Mouse (Mus musculus) midbrain, embryonic 10.5 days (tissue): ENCODE measurements around the gene Lrrk2. TPM values are rescaled to one million over a fixed set of nuclear protein-coding genes. Genes with fewer than 3 reads are reported as not detected.

Source experiments
- DNase-seq: peaks from one replicate; pipeline ENCODE4 v3.0.0-alpha.2; 2017; ENCODE audit warnings: low spot score
- H3K27ac ChIP-seq: fragments of 300-500 bp; sonication (generic); replicated peaks from 2 replicates; pipeline ENCODE4 v1.5.1; 2016; ENCODE audit warnings: mild to moderate bottlenecking
- H3K27me3 ChIP-seq: fragments of 300-500 bp; sonication (generic); 2 replicates; pipeline ENCODE4 v1.6.1; 2016; ENCODE audit warnings: low read depth, mild to moderate bottlenecking; ENCODE audit not compliant: poor library complexity, severe bottlenecking
- H3K36me3 ChIP-seq: fragments of 300-500 bp; sonication (generic); 2 replicates; pipeline ENCODE4 v1.6.1; 2016; ENCODE audit warnings: mild to moderate bottlenecking, moderate library complexity
- H3K4me1 ChIP-seq: fragments of 300-500 bp; sonication (generic); 2 replicates; pipeline ENCODE4 v1.6.1; 2016
- H3K4me3 ChIP-seq: fragments of 300-500 bp; sonication (generic); 2 replicates; pipeline ENCODE4 v1.5.1; 2016; ENCODE audit warnings: mild to moderate bottlenecking, moderate library complexity
- H3K9me3 ChIP-seq: fragments of 300-500 bp; sonication (generic); replicated peaks from 2 replicates; pipeline ENCODE4 v1.6.1; 2016; ENCODE audit warnings: mild to moderate bottlenecking
- WGBS: fragments of 180-500 bp; shearing (Covaris S2); methylation state at CpG from one replicate; pipeline ENCODE4 v1.1.7; 2016; 5-methylcytosine and 5-hydroxymethylcytosine counted together
- polyA plus RNA-seq: library from polyadenylated mRNA; unstranded; fragments of >200 nt; fragmentation: Nextera tagmentation; extraction: Ambion mirVana; gene quantifications from 2 replicates; pipeline ENCODE4 v1.2.1, GENCODE M21; 2016

Lrrk2 gene
- 1.8 and 2.1 TPM in 2 replicates for polyA plus RNA-seq

DNA sequence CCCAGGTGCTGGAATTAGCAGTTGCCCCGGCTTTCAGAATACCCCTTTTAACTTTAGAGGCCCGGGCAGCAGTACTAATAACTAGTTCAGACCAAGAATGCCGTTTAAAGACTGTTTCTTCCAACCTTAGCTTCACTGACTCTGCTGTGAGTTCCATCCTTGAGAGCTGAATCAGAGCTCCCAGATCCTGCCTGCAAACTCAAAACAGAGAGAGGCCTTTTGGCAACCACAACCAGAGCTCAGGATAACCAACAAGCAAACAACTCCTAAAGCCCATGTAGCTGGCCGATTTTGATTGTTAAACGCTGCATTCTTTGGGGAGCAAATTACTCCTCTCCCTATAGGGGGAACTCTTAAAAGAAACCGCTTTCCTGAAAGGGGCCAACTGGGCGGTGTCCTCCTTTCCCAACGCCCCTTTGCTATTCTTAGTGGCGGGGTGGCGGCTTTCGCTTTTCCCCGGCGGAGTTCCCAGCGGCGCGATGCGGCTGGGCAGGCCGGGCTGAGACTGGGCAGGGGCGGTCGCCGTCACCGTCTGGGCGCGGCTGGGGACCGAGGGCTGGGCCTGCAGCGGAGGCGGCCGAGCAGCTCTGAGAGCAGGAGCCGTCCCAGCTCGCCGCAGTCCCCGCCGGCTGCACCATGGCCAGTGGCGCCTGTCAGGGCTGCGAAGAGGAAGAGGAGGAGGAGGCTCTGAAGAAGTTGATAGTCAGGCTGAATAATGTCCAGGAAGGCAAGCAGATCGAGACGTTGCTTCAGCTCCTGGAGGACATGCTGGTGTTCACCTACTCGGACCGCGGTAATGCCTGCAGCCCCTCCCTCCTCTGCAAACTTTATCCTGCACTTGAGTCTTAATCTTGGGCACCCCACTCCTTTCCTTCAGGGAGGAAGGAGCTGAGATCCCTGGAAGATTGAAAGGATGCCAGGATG is at the start of gene Lrrk2:
Lrrk2 (plus strand) TSS at position 531 of the 924 bp plus-strand sequence.
- 3% methylated on average over 40 of the region's 40 CpGs for WGBS
- no peaks in the 10 kb centered on the region for H3K9me3 ChIP-seq
- peak within 1 kb of the TSS; percentile 84 for H3K27ac ChIP-seq

DNA sequence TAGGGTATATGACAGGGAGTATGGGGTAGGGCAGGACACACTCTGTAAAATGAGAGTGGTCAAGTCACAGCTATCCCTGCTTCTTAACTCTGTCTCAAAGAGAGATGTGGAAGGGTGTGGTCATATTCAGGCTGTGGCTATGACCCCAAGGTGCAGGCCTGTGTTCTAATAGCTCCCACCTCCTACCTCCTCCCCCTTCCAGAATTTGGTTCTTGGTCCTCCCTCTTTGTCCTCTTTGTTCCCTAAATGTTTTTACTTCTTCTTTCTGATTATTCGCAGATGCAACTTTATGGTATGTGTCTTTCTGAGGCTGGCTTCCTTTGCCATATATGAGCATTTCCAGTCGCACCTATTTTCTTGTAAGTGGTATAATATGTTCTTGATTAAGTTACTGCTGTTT is 48.5 kb upstream of the Lrrk2 start:
- WGBS = 92% methylated on average over 2 of the region's 2 CpGs
- no peaks in the 10 kb centered on the region for H3K4me1 ChIP-seq
- H3K4me3 ChIP-seq = no peak overlapping the region
- no peaks in the 10 kb centered on the region for H3K36me3 ChIP-seq
- no peak overlapping the region for H3K27ac ChIP-seq
- H3K27me3 ChIP-seq = no peaks in the 10 kb centered on the region
- no peak for DNase-seq
- no peaks in the 10 kb centered on the region for H3K9me3 ChIP-seq

More for the DNA sequence above, at the start of gene Lrrk2:
- Histone ChIP-seq H3K27me3 (peaks cover 12% of the 10 kb centered on the region; the same call in 1 of the 2 replicates), H3K4me3 (peak within 1 kb of the TSS; percentile 58), H3K4me1 (peaks cover 17% of the 10 kb centered on the region), H3K36me3 (no peaks in the 10 kb centered on the region)
- peak; percentile 85 for DNase-seq

DNA sequence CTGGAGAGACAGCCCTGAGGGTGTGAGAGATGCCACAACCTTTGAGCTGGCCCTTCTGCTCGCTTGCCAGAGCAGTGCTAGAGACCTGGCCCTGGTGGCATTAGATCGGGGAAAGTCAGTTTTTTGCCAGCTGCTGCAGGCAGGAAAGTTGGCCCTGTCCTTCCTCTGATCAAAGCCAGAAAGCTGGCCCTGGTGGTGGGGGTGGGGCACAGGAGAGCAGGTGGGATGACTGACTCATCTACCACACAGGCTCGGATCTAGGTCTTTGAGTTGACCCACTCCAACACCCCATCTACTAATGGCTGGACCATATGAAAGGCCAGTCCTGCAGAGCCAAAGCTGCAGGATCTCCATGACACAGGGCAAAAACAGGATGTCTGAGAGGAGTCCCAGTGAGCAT is 43.8 kb upstream of the Lrrk2 start:
- 81% methylated on average over 3 of the region's 3 CpGs for WGBS
- no peak for DNase-seq

DNA sequence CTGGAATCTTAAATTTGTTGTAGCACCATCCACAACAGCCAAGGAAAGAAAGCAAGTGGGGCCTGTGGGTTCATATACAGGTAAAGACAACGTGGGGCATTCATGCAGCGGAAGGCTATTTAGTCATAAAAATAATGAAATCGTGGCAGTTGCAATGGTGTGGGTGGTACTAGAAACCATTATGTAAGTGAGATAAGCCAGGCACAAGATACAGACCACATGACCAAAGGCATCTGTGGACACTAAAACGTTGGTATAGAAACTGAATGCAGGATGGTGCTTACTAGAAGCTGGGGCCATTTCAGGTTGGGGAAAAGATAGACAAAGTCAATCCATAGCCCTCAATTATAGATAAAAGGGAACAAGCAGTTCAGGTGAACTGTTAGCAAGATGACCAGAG is 40.5 kb upstream of the Lrrk2 start:
- DNase-seq = no peak
- no peaks in the 10 kb centered on the region for H3K36me3 ChIP-seq
- no peak overlapping the region for H3K4me3 ChIP-seq
- no peaks in the 10 kb centered on the region for H3K9me3 ChIP-seq
- no peak overlapping the region for H3K27ac ChIP-seq
- 87% methylated on average over 4 of the region's 4 CpGs for WGBS
- H3K4me1 ChIP-seq = no peaks in the 10 kb centered on the region
- no peaks in the 10 kb centered on the region for H3K27me3 ChIP-seq

More for the DNA sequence above, 43.8 kb upstream of the Lrrk2 start:
- Histone ChIP-seq H3K4me3 (no peak overlapping the region), H3K4me1 (no peaks in the 10 kb centered on the region), H3K36me3 (no peaks in the 10 kb centered on the region), H3K27ac (no peak overlapping the region), H3K27me3 (no peaks in the 10 kb centered on the region), H3K9me3 (no peaks in the 10 kb centered on the region)

DNA sequence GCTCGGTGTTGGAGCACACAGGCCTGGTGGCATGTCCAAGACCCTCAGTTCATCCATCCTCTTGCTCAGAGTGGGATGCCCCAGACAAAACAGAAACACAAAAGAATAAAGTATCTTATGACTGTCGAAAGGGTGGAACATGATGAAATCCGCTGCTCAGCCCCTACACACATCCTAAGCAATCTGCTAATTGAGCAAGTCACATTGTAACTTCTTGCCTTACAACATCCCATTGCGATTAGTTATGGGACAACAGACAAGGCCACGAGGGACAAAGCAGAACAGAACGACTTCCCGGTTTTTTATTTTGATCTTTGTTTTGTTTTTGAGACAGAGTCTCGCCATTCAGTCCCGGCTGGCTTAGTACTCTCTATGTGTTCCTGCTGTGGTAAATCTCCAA is 39.9 kb upstream of the Lrrk2 start:
- H3K27ac ChIP-seq = no peak overlapping the region
- H3K27me3 ChIP-seq = no peaks in the 10 kb centered on the region
- H3K4me3 ChIP-seq = no peak overlapping the region
- H3K4me1 ChIP-seq = no peaks in the 10 kb centered on the region
- 83% methylated on average over 9 of the region's 9 CpGs for WGBS
- no peak for DNase-seq
- H3K36me3 ChIP-seq = no peaks in the 10 kb centered on the region
- no peaks in the 10 kb centered on the region for H3K9me3 ChIP-seq

DNA sequence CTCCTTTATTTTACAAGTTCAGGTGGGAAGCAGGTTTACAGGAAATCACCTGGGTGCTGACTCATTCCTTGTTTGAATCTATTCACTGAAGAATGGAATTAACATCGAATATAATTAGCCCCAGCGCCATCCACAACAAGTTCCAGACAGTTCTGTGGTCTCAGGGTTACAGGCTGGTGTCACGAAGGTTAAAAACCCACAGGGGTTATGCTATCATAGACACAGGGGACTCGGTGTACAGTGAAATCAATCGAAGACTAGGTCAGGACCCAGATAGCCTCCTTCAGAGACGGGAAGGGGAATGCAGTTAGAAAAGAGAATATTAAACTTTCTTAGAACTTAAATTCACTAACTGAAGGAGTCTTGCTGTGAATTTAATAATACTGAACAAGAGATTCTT is 39.2 kb upstream of the Lrrk2 start:
- Histone ChIP-seq H3K27ac (no peak overlapping the region), H3K36me3 (no peaks in the 10 kb centered on the region), H3K4me3 (no peak overlapping the region), H3K27me3 (no peaks in the 10 kb centered on the region), H3K4me1 (no peaks in the 10 kb centered on the region), H3K9me3 (no peaks in the 10 kb centered on the region)
- no peak for DNase-seq
- 78% methylated on average over 6 of the region's 6 CpGs for WGBS

DNA sequence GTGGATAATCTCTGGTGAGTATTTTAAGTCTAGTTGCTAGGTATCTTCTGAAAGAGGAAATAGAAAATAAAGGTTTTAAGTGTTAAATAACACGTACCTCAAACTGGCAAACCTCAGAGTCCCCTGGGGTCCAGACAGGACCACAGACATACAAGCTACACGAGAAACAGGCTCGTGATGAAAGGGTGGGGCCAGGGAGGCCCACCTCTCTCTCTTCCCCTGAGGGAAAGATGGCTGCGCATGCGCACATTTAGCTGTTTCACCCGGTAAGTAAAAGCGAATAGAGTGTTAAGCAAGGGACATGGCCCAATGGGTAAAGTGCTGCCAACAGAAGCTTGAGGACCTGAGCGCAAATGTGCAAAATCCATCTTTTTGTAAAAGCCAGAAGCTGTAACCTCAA is 38.7 kb upstream of the Lrrk2 start:
- Histone ChIP-seq H3K9me3 (no peaks in the 10 kb centered on the region), H3K4me3 (no peak overlapping the region), H3K27ac (no peak overlapping the region), H3K27me3 (no peaks in the 10 kb centered on the region), H3K36me3 (no peaks in the 10 kb centered on the region), H3K4me1 (no peaks in the 10 kb centered on the region)
- DNase-seq = no peak
- 77% methylated on average over 8 of the region's 8 CpGs for WGBS

DNA sequence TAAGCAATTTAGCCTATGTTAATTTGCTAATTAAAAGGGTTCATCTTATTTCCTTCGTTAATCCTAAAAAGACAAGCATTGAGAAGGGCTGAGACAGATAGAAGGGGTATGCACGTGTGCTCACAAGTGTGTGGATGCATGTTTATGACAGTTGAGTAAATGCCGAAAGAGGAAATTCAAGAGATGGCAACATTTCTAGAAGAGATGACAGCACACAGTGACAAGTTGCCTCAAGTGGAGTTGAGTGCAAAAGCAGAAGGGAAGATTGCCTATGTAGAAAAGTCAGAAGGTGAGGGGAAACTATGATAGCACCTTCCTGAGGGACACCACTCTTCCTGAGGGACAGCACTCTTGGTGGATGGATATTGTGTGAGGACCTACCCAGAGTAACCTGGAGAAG is 31.3 kb upstream of the Lrrk2 start:
- Histone ChIP-seq H3K27ac (no peak overlapping the region), H3K9me3 (no peaks in the 10 kb centered on the region), H3K36me3 (no peaks in the 10 kb centered on the region), H3K27me3 (no peaks in the 10 kb centered on the region), H3K4me1 (peaks cover 4% of the 10 kb centered on the region), H3K4me3 (no peak overlapping the region)
- 80% methylated on average over 3 of the region's 3 CpGs for WGBS
- DNase-seq = no peak

DNA sequence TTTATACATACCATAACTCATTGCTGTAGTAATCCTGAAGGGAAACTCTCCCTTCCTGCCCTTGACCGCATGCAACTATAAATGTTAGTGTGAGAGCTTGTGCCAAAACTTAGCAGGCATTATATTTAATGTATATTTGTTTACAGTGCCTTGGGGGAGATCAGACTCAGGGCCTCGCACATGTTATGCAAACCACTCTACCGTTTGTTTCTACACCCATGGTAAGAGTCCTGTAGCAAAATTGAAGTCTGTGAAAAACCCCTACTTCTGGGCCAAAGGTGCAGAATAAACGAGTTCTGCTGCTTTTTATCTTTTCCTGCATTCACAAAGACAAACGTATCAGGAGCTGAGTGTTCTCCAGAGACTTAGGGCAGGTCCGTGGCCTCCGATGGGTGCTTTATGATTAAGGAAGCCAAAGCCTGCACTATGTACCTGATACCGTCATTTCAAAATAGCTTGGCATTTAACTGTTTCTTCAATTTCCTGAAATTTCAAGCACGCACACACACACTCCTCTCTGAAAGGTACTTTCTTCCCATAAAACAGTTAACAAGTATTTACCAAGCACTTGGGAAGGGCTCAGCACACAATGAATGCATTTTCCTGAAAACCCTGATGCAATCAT is 30.2 kb upstream of the Lrrk2 start:
- Histone ChIP-seq H3K27me3 (no peaks in the 10 kb centered on the region), H3K4me3 (no peak overlapping the region), H3K9me3 (no peaks in the 10 kb centered on the region), H3K27ac (no peak overlapping the region), H3K4me1 (peaks cover 4% of the 10 kb centered on the region), H3K36me3 (no peaks in the 10 kb centered on the region)
- no peak for DNase-seq
- WGBS = 88% methylated on average over 9 of the region's 9 CpGs

DNA sequence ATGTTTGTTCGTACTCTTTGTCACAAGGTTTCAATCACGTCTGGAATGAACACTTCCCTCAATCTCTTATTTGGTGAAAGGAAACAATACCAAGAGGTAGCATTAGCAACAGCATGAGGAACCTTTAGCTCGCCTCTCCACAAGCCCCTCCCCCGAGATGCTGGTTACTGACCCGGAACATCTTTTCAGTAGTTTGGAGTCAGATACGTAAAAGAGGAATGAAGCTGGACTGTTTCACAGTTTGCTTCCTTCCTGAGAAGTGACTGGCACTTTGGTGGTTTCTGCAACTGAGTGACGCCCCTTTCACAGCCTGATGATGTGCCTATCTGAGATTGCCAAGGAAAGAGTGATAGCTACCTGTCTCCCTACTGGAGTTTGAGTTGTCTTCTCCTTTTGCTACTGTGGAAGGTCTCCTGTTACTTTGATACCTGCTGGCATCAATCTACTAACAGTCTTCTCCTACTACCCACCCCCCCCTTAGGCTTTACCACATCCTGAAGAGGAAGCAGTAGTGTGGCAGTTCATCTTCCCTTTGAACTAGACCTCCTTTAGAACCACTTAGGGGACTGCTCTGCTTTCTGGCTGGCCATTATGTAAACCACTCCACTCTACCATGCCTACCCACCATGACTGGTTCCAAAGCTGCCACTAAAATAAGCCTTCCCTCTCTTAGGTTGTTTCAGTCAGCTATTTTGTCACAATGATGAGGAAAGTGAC is 29.2 kb upstream of the Lrrk2 start:
- DNase-seq = no peak
- no peaks in the 10 kb centered on the region for H3K27me3 ChIP-seq
- H3K9me3 ChIP-seq = no peaks in the 10 kb centered on the region
- H3K36me3 ChIP-seq = no peaks in the 10 kb centered on the region
- no peak overlapping the region for H3K4me3 ChIP-seq
- 65% methylated on average over 7 of the region's 7 CpGs for WGBS
- H3K27ac ChIP-seq = no peak overlapping the region
- peaks cover 4% of the 10 kb centered on the region for H3K4me1 ChIP-seq

DNA sequence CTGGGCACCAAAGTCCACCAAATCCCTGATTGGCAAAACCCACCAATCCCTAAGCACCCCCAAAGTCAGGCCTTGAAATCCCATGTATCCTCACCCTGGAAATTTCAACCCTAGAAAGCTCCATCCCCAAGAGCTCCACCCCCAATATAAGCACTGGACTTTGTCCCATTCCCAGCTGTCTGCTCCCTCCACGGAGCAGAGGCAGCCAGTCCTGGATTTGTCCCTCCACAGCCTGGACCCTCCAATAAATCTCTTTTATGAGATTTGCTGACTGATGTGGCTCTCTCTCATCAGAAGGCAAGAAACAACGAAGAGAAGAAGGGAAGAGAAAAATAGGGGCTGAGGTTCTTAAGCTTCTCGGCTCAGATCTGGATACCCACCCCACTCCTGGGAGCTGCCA is 22.7 kb upstream of the Lrrk2 start:
- H3K27me3 ChIP-seq = no peaks in the 10 kb centered on the region
- H3K36me3 ChIP-seq = no peaks in the 10 kb centered on the region
- DNase-seq = no peak
- no peak overlapping the region for H3K27ac ChIP-seq
- WGBS = 74% methylated on average over 3 of the region's 3 CpGs
- no peaks in the 10 kb centered on the region for H3K4me1 ChIP-seq
- H3K4me3 ChIP-seq = no peak overlapping the region
- H3K9me3 ChIP-seq = no peaks in the 10 kb centered on the region

DNA sequence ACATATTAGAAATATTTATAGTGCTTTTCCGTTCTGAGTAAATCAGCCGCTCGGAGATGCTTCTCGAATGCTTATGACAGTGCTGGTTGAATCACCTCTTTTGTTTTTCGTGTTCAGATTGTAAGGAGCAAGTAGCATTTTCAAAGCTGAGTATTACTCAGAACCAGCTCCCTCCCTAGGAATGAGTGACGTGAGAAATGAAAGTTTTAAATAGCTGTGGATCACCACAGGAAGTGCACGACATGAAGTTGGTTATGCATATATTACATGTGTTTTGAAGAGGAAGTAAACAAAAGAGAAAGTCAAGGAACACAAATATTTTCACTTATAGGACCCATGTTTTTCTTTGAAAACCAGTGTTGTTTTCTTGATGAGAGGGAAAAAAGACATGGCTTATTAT is 21.5 kb upstream of the Lrrk2 start:
- H3K4me3 ChIP-seq = no peak overlapping the region
- WGBS = 87% methylated on average over 7 of the region's 7 CpGs
- H3K4me1 ChIP-seq = no peaks in the 10 kb centered on the region
- no peaks in the 10 kb centered on the region for H3K36me3 ChIP-seq
- no peaks in the 10 kb centered on the region for H3K27me3 ChIP-seq
- no peaks in the 10 kb centered on the region for H3K9me3 ChIP-seq
- H3K27ac ChIP-seq = no peak overlapping the region
- DNase-seq = no peak

DNA sequence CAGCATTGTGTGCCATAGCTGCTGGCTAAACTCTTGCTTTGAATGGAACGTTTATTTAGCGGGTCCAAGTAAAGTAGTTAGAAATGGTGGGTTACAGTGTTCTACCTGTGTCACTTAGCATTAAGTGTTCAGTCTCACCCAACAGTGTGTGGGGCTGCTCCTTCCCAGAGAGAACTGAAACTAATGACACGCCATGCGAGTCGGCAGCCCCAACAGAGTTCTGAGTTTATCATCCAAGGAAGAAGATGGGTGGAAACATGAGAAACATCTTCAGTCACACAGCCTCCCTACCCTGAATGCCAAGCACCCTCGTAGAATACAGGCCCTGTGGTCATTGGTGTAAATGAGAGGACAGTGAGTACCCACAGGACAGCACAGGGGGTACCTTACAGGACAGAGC is 14.7 kb upstream of the Lrrk2 start:
- Histone ChIP-seq H3K4me3 (no peak overlapping the region), H3K36me3 (no peaks in the 10 kb centered on the region), H3K9me3 (no peaks in the 10 kb centered on the region), H3K27me3 (no peaks in the 10 kb centered on the region), H3K4me1 (no peaks in the 10 kb centered on the region), H3K27ac (no peak overlapping the region)
- no peak for DNase-seq
- WGBS = 92% methylated on average over 6 of the region's 6 CpGs
